Mouse (Mus musculus) activated CD4-positive, CD25-positive, alpha-beta regulatory T cell, adult 4 months (primary cell): ENCODE data around the gene Zswim3. TPM values are rescaled to one million over a fixed set of nuclear protein-coding genes. Genes with fewer than 3 reads are reported as not detected.

ENCODE experiments used
- ATAC-seq: one replicate; pipeline ENCODE4 v1.8.0; 2017
- polyA plus RNA-seq, 2 experiments: library from polyadenylated mRNA; unstranded; fragments of 100-300 nt; shearing (Covaris generic); gene quantifications; one replicate each; pipeline ENCODE4 v1.2.1; 2017

Gene Zswim3
- 1 to 10 TPM; 3.8 to 5.4 TPM for polyA plus RNA-seq

GRCm38 (mm10) chr2:164804533-164805331, at the start of gene Zswim3, which contains the start of gene Acot8:
Gene Zswim3, plus strand, starts transcription at chr2:164805098.
Gene Acot8, minus strand, starts transcription at chr2:164804882.
- ATAC-seq = peak; percentile 96

- ATAC-seq = no peak
These were observed 47.1 kb upstream of the Zswim3 start for GRCm38 (mm10) chr2:164757841-164758240.

- no peak for ATAC-seq
These were observed 46.2 kb upstream of the Zswim3 start for GRCm38 (mm10) chr2:164758692-164759091.

- no peak for ATAC-seq
These were observed 44.7 kb upstream of the Zswim3 start for GRCm38 (mm10) chr2:164760059-164760833.

- ATAC-seq = no peak
These were observed 43.4 kb upstream of the Zswim3 start for GRCm38 (mm10) chr2:164761502-164761901.

GRCm38 (mm10) chr2:164761971-164762370, 42.9 kb upstream of the Zswim3 start:
- ATAC-seq = no peak

- no peak for ATAC-seq
These were observed 42.3 kb upstream of the Zswim3 start for GRCm38 (mm10) chr2:164762593-164762992.

- ATAC-seq = no peak
These were observed 39.1 kb upstream of the Zswim3 start for GRCm38 (mm10) chr2:164765841-164766240.

- no peak for ATAC-seq
These were observed 36.9 kb upstream of the Zswim3 start for GRCm38 (mm10) chr2:164767812-164768540.

- peak; percentile 100 for ATAC-seq
These were observed 35.5 kb upstream of the Zswim3 start, which contains the start of gene Ube2c for GRCm38 (mm10) chr2:164769258-164770037. Gene Ube2c, plus strand, starts transcription at chr2:164769898.

GRCm38 (mm10) chr2:164770279-164770678, 34.6 kb upstream of the Zswim3 start:
- ATAC-seq = no peak

- ATAC-seq = no peak
These were observed 33.8 kb upstream of the Zswim3 start for GRCm38 (mm10) chr2:164771123-164771522.

- no peak for ATAC-seq
These were observed 31.5 kb upstream of the Zswim3 start for GRCm38 (mm10) chr2:164773229-164773988.

GRCm38 (mm10) chr2:164773989-164774364, 30.9 kb upstream of the Zswim3 start:
- no peak for ATAC-seq

- no peak for ATAC-seq
These were observed 28.8 kb upstream of the Zswim3 start for GRCm38 (mm10) chr2:164776130-164776529.

GRCm38 (mm10) chr2:164776801-164777200, 28.1 kb upstream of the Zswim3 start:
- ATAC-seq = no peak

GRCm38 (mm10) chr2:164777246-164778014, 27.5 kb upstream of the Zswim3 start:
- no peak for ATAC-seq

- no peak for ATAC-seq
These were observed 26.9 kb upstream of the Zswim3 start for GRCm38 (mm10) chr2:164778015-164778287.

- ATAC-seq = no peak
These were observed 26.1 kb upstream of the Zswim3 start for GRCm38 (mm10) chr2:164778809-164779208.

GRCm38 (mm10) chr2:164779481-164780086, 25.3 kb upstream of the Zswim3 start, which contains the start of gene Tnnc2:
Gene Tnnc2, minus strand, starts transcription at chr2:164779967.
- ATAC-seq = no peak
